Mouse (Mus musculus) lung, postnatal 4 days (tissue): ENCODE measurements around the gene Txndc2.

Experiments used
- DNase-seq, 2 experiments: peaks; one replicate each; pipeline ENCODE4 v3.0.0; 2021

Txndc2 gene

DNA sequence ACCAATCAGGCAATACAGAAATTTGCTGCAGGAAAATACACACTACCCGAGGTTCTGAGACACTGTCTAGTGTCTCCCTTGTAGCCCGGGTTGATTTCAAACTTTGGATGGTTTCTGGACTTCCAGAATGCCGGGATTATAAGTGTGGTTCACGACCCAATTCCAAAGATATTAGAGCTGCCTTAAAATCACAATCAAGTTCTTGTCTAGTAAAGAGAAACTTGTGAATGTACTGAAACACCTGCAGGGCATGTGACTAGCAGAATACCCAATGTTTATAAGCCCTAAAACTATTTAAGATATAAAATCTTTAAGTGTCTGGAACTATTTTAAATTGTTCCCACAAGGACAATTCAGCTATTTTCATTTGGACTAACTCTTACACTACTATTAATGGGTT is 30.2 kb downstream of the Txndc2 start:
- no peak for DNase-seq

DNA sequence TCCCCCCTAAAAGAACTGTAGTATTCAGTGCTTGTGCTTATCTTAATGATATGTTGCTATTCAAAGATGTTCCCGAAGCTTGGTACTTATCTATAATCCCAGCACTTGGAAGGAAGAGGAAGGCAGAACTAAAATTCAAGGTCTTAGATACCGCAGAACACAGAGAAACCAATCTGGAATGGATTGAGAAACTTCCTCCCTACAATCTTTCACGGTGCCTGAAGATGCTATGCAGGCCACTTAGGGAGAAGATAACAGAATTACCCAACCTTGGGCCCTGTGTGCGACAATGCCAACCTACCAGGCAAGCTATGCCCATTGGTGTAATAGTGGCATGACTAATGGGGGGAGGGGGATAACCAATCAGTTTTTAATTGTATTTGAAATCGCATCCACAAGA is 33.2 kb downstream of the Txndc2 start:
- DNase-seq, result no peak

DNA sequence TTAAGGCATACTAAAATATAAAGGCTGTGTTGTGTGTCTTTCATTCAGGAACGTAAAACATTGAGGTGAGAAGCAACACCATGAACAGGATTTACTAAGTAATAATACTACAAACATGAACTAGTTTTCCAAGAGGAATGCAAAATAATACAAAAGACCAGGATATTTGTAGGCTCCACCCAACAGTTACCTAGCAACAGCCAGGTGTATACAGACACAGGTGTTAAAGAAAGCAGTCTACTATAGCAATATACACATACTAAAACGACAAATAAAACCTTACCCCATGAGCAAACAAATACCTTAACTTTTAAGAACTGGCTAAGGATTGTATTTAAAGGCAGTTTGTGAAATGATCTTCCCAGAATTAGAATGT is 33.7 kb downstream of the Txndc2 start:
- no peak for DNase-seq

DNA sequence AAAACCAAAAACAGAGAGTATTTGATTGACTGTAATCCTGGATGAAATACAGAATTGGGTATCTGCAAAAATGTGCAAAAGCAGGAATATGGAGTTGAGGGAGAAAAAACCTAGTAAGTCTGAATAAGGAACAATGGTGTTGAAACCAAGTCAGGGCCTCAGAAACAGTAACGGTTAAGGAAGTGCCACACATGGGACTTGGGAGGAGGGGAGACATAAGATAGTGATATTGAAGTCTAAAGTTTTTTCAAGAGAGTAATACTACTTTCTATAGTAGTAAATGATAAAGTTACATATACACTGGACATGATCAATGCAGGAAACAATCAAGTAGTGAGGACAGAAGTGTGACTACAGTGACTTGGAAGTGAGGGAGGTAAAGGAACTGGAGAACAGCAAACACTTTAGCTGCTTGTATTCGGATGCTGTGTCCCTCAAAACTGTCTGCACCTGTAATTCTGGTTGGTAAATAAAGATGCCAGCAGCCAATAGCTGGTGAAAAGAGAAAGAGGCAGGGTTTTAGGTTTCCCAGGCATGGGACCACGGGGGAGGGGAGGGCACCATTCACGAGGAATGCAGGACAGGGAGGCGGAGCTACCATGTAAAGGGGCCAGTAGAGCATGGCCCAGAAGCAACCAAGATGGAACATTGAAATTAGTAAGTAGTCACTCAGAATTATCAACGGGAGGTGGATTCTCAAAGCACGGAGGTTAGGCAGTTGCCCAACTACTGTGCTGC is 34.2 kb downstream of the Txndc2 start:
- peak in 1 of 2 experiments; percentile 27 for DNase-seq

DNA sequence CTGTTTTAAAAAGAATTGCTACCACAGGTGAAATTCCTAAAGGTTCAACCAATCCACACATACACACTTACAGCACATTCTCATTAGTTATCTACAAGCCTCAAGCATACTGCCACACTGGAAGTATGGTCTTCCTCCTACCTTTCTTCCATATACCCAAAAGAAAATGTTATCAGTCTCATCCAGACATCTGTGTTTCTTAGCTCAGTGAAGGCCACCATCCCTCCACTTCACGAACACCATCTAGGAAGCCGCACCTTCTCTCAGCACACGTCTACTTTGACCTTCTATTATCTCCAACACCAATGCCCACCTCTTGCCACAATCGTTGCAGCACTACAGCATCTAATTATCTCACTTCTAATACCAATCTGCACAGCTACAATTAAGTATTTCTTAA is 36.0 kb downstream of the Txndc2 start:
- DNase-seq, result no peak

DNA sequence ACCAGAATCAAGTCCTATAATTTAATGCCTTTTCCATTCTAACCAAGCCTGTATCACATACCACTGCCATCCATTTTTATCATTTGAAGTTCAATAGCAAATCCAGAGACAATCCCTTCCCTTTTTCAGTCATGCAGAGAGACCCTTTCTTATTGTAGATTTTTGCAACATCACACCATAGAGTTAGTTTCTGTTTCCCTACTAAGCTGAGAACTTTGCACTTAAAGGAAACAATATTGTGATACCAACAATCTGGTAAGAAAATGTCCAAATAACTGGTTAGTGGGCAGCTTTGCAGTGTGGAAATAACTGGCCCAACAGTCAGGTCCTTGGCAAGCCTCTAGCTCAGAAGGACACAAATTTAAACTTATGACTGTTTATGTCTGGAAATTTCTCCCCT is 37.1 kb downstream of the Txndc2 start:
- DNase-seq, result no peak

DNA sequence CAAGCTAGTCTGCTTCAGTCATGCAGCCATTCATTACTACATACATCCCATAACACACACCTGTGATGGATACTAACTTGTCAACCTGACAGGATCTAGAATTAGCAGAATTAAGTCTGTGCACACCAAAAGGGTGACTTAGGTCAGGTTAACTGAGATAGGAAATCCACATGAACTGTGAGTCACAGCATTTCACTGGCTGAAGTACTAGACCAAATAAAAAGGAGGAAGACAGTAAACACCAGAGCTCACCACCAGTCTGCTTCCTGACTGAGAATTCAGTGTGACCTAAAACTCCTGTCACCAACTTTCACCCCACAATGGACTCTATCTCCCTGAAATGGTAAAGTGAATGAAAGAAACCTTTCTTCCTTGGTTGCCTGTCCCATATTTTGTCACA is 37.7 kb downstream of the Txndc2 start:
- no peak for DNase-seq

DNA sequence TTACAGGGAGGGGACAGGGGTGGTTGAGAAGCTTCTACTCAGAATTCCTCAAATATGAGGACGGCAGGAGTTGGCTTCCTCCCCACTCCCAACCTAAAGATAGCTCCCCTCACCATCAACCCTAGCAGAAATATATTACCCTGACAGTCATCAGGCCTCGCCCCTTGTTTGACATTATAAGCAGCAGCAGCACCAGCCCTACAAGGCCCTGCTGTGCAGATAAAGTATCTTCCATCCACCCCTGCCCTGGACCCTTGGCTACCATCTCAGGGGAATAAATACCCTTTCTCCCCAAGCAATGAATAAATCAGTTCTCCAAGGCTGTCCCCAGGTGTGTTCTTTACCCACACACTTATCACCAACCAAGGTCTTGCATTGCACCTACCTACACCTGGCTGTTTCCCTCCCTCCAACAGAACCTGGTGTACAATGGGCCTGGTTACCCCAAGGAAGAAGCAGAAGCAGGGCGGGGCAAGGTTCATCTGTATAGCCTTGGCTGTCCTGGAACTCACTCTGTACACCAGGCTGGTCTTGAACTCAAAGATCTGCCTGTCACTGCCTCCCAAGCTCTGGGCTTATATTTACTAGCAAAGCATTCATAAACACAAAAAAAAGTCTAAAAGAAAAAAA is 44.0 kb downstream of the Txndc2 start:
- DNase-seq, result no peak

DNA sequence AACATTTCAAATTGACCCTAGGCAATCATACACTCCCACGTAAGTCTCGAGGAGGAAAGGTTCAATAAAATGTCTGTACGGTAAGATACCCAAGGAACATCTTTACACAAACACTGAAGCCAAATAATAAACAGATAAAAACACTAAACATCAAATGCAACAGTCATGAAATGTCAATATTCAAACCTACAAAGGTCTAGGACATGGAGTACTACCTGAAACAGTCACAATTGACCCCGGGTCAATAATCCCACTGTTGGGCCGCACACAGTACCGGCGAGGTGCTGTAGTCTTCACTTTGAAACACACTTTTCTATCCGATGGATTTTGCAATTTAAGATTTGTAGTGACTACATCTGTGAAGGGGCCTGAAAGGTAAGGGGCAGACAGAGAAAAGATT is 47.3 kb downstream of the Txndc2 start:
- DNase-seq, result no peak
